Mouse (Mus musculus) neural tube, embryonic 11.5 days (tissue): ENCODE measurements around the gene a. TPM values are rescaled to one million over a fixed set of nuclear protein-coding genes. Genes with fewer than 3 reads are reported as not detected.

Experiments used
- ATAC-seq: fragments of 200-750 bp; cut with Nextera tagmentation; 2 replicates; pipeline ENCODE4 v1.8.0; 2017; ENCODE audit warnings: moderate number of reproducible peaks, mild to moderate bottlenecking, moderate TSS enrichment, moderate library complexity; ENCODE audit not compliant: insufficient read depth, low FRiP score, low TSS enrichment
- DNase-seq: peaks from one replicate; pipeline ENCODE4 v3.0.0-alpha.2; 2015; ENCODE audit warnings: low spot score
- H3K27ac ChIP-seq: fragments of 300-500 bp; sonication (generic); 2 replicates; pipeline ENCODE4 v1.5.1; 2014; ENCODE audit warnings: low read depth, mild to moderate bottlenecking, low read length
- H3K27me3 ChIP-seq: fragments of 300-500 bp; sonication (generic); 2 replicates; pipeline ENCODE4 v1.6.1; 2014; ENCODE audit warnings: mild to moderate bottlenecking, low read length, mixed read lengths; ENCODE audit not compliant: control insufficient read depth, insufficient read depth
- H3K36me3 ChIP-seq: fragments of 300-500 bp; sonication (generic); 2 replicates; pipeline ENCODE4 v1.6.1; 2014; ENCODE audit warnings: mild to moderate bottlenecking, low read length, moderate library complexity, mixed read lengths; ENCODE audit not compliant: control insufficient read depth, insufficient read depth
- H3K4me1 ChIP-seq: fragments of 300-500 bp; sonication (generic); 2 replicates; pipeline ENCODE4 v1.6.1; 2014; ENCODE audit warnings: low read length, mixed read lengths; ENCODE audit not compliant: control insufficient read depth, insufficient read depth
- H3K4me2 ChIP-seq: fragments of 300-500 bp; sonication (generic); 2 replicates; pipeline ENCODE4 v1.6.1; 2014; ENCODE audit warnings: low read depth, mild to moderate bottlenecking, moderate library complexity
- H3K4me3 ChIP-seq: fragments of 300-500 bp; sonication (generic); 2 replicates; pipeline ENCODE4 v1.5.1; 2014; ENCODE audit warnings: low read depth, low read length
- H3K9ac ChIP-seq: fragments of 300-500 bp; sonication (generic); 2 replicates; pipeline ENCODE4 v1.6.1; 2014; ENCODE audit warnings: mild to moderate bottlenecking, low read length
- H3K9me3 ChIP-seq: fragments of 300-500 bp; sonication (generic); 2 replicates; pipeline ENCODE4 v1.6.1; 2016; ENCODE audit warnings: low read length; ENCODE audit not compliant: control insufficient read depth
- WGBS: fragments of 180-500 bp; shearing (Covaris S2); extraction: QIAGEN DNeasy Blood & Tissue Kit; methylation state at CpG from one replicate; pipeline ENCODE4 v1.1.7; 2014; 5-methylcytosine and 5-hydroxymethylcytosine counted together
- polyA plus RNA-seq: library from polyadenylated mRNA; unstranded; fragments of >200 nt; fragmentation: Nextera tagmentation; extraction: Ambion mirVana; gene quantifications from 2 replicates; pipeline ENCODE4 v1.2.1, GENCODE M21; 2014

The a gene
- polyA plus RNA-seq, 1 experiment from 2014 or later, result 1.2 TPM

DNA sequence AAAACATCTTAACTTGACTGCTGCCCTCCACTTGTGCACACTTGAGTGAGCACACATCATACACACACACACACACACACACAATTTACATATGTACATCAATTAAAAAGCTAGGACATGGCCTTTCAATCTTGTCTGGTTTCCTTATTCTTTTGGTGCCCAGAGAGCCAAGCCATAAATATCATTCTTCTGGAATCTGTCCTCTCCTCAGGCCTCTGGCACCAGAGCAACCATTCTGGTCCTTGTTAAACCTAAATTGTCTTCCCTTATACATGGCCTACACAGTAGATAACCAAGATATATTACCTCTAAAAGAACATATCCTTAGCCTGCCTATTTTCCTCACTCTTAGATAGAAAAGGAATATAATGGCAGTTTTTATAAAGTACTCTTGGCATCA, 56.9 kb downstream of the a start:
- Histone ChIP-seq H3K27me3 (no peaks in the 10 kb centered on the region), H3K27ac (no peak overlapping the region), H3K9ac (no peak overlapping the region), H3K36me3 (no peaks in the 10 kb centered on the region), H3K4me3 (no peak overlapping the region), H3K4me1 (no peaks in the 10 kb centered on the region), H3K4me2 (no peak overlapping the region), H3K9me3 (no peaks in the 10 kb centered on the region)
- DNase-seq (no peak), ATAC-seq (no peak)

GRCm38 (mm10) chr2:154855383-154855782, 64.2 kb downstream of the a start:
- no peaks in the 10 kb centered on the region for H3K27me3 ChIP-seq
- DNase-seq, result no peak
- no peak overlapping the region for H3K4me2 ChIP-seq

GRCm38 (mm10) chr2:154863672-154864071, 72.5 kb downstream of the a start:
- peaks cover 18% of the 10 kb centered on the region for H3K36me3 ChIP-seq
- ATAC-seq (no peak), DNase-seq (no peak)
- H3K4me3 ChIP-seq, result no peak overlapping the region
- H3K27me3 ChIP-seq, result no peaks in the 10 kb centered on the region
- H3K4me2 ChIP-seq, result no peak overlapping the region
- H3K4me1 ChIP-seq, result no peaks in the 10 kb centered on the region
- 94% methylated on average over 13 of the region's 13 CpGs for WGBS
- H3K9ac ChIP-seq, result no peak overlapping the region
- H3K27ac ChIP-seq, result no peak overlapping the region
- H3K9me3 ChIP-seq, result no peaks in the 10 kb centered on the region

More at GRCm38 (mm10) chr2:154855383-154855782, 64.2 kb downstream of the a start:
- Histone ChIP-seq H3K4me1 (no peaks in the 10 kb centered on the region), H3K9me3 (no peaks in the 10 kb centered on the region), H3K36me3 (peaks cover 4% of the 10 kb centered on the region; the same call in 1 of the 2 replicates), H3K4me3 (no peak overlapping the region), H3K9ac (no peak overlapping the region), H3K27ac (no peak overlapping the region)
- ATAC-seq, result no peak
- WGBS, result 93% methylated on average over 1 of the region's 1 CpGs

DNA sequence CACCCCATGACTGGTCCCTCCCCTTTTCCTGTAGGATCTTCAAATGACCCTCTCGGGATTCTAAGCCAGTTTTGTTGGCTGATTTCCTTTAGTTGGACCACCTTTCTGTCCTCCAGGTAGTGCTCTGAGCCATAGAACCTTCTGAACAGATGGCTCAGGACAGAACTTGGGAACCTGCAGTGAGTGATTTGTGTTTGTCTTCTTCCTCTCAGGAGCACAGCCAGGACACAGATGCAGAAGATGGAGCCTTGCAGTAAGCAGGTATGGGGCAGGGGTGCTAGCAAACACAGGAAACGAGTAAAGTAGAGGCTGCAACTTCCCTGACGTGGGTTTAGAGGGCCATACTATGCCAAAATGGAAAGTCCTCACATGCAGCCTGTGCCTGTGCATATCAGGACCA, 74.5 kb downstream of the a start:
- no peak for DNase-seq

GRCm38 (mm10) chr2:154868106-154868505, 76.9 kb downstream of the a start:
- Histone ChIP-seq H3K4me2 (no peak overlapping the region), H3K27ac (no peak overlapping the region), H3K9ac (no peak overlapping the region), H3K36me3 (peaks cover 24% of the 10 kb centered on the region), H3K4me1 (no peaks in the 10 kb centered on the region), H3K9me3 (no peaks in the 10 kb centered on the region), H3K4me3 (no peak overlapping the region), H3K27me3 (no peaks in the 10 kb centered on the region)
- 84% methylated on average over 1 of the region's 1 CpGs for WGBS
- no peak for ATAC-seq
- DNase-seq, result no peak

More for the DNA sequence above, 74.5 kb downstream of the a start:
- Histone ChIP-seq H3K4me3 (no peak overlapping the region), H3K9ac (no peak overlapping the region), H3K27me3 (no peaks in the 10 kb centered on the region), H3K4me2 (no peak overlapping the region), H3K27ac (no peak overlapping the region), H3K36me3 (peaks cover 20% of the 10 kb centered on the region), H3K9me3 (no peaks in the 10 kb centered on the region), H3K4me1 (no peaks in the 10 kb centered on the region)
- 89% methylated on average over 3 of the region's 3 CpGs for whole genome bisulfite sequencing
- no peak for ATAC-seq

- ATAC-seq (no peak), DNase-seq (no peak)
- H3K9ac ChIP-seq, result no peak overlapping the region
- H3K4me2 ChIP-seq, result no peak overlapping the region
- no peaks in the 10 kb centered on the region for H3K9me3 ChIP-seq
- H3K27me3 ChIP-seq, result no peaks in the 10 kb centered on the region
- H3K36me3 ChIP-seq, result peaks cover 20% of the 10 kb centered on the region
- H3K4me1 ChIP-seq, result no peaks in the 10 kb centered on the region
- no peak overlapping the region for H3K27ac ChIP-seq
- no peak overlapping the region for H3K4me3 ChIP-seq
Observed at GRCm38 (mm10) chr2:154869954-154870641, 78.9 kb downstream of the a start.

DNA sequence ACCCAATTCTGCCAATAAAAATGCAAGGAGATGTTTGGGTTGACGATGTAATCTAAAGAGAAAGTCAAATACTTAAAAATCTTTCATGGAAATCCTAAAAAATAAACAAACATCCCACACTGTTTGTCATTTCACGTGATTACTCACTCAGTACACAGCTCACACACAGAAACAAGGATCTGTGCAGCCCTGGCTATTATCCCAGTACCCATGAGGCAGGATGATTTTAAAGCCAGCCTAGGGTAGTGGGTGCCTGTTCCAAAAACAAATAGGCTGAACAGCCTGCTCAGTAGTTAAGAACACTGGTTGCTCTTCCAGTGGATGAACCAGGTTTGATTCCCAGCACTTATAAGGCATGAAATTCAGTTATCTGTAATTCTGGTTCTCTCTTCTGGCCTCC, 85.4 kb downstream of the a start:
- WGBS, result 91% methylated on average over 2 of the region's 2 CpGs
- H3K27me3 ChIP-seq, result no peaks in the 10 kb centered on the region

GRCm38 (mm10) chr2:154891585-154891984, 100.4 kb downstream of the a start:
- Histone ChIP-seq H3K27me3 (no peaks in the 10 kb centered on the region), H3K36me3 (peaks cover 5% of the 10 kb centered on the region), H3K4me2 (peak overlapping the region; percentile 72), H3K9me3 (no peaks in the 10 kb centered on the region), H3K4me1 (peaks cover 10% of the 10 kb centered on the region), H3K27ac (no peak overlapping the region), H3K4me3 (peak overlapping the region; percentile 73), H3K9ac (peak overlapping the region; percentile 83)
- DNase-seq, result no peak
- ATAC-seq, result no peak
- WGBS, result 24% methylated on average over 2 of the region's 2 CpGs

More for the DNA sequence above, 85.4 kb downstream of the a start:
- ATAC-seq (no peak), DNase-seq (no peak)
- H3K27ac ChIP-seq, result no peak overlapping the region
- peaks cover 8% of the 10 kb centered on the region for H3K36me3 ChIP-seq
- no peaks in the 10 kb centered on the region for H3K9me3 ChIP-seq
- H3K4me2 ChIP-seq, result no peak overlapping the region
- no peak overlapping the region for H3K9ac ChIP-seq
- H3K4me3 ChIP-seq, result no peak overlapping the region
- no peaks in the 10 kb centered on the region for H3K4me1 ChIP-seq
